Mouse (Mus musculus): ENCODE data around the gene Rspo1. TPM values are rescaled to one million over a fixed set of nuclear protein-coding genes. Genes with fewer than 3 reads are reported as not detected.

The Rspo1 gene
- total and polyA plus RNA-seq, 3 experiments = 0.25 to 0.50 (median 0.31) TPM

- peaks cover 34 to 48% of the 10 kb centered on the region in 2 experiments for H3K4me1 ChIP-seq (ENCODE audit: control insufficient read depth in 1 of 2, insufficient read depth in 2 of 2)
- dilution Hi-C loops (cut with MboI; ENCODE audit: extremely low pct_ligation_motif_present, extremely low pct_unique_long_range_greater_than_20kb, low sequenced_read_pairs) = no loop called here
- no peak for DNase-seq (ENCODE audit: extremely low read depth)
- no peak overlapping the region for H3K4me2 ChIP-seq (ENCODE audit: insufficient read depth, low read depth, poor library complexity, severe bottlenecking)
- H3K79me2 ChIP-seq (replicated peaks; ENCODE audit: control insufficient read depth, extremely low read depth, insufficient read depth, poor library complexity, severe bottlenecking) = no peaks in the 10 kb centered on the region
- peaks cover 33% of the 10 kb centered on the region for H3K27me3 ChIP-seq (replicated peaks)
- in situ Hi-C loops (cut with MboI; ENCODE audit: low pct_ligation_motif_present, low pct_unique_long_range_greater_than_20kb, low sequenced_read_pairs) = no loop called here
- TF ChIP-seq TBP (conservative IDR thresholded peaks at IDR 0.05; ENCODE audit: low read depth, low read length) = no peak
- no peak for TF ChIP-seq UBTF (IDR thresholded peaks at IDR 0.05; ENCODE audit: low read depth, low read length)
- TF ChIP-seq TCF12 (IDR thresholded peaks at IDR 0.05; ENCODE audit: low read depth, low read length) = no peak
- no peak for TF ChIP-seq CHD1 (IDR thresholded peaks at IDR 0.05; ENCODE audit: low read depth, low read length)
- no peak for TF ChIP-seq E2F4 (IDR thresholded peaks at IDR 0.05; ENCODE audit: insufficient replicate concordance, low read depth, low read length)
- no peak for TF ChIP-seq ZMIZ1 (IDR thresholded peaks at IDR 0.05; ENCODE audit: low read depth, low read length)
- no peak for TF ChIP-seq HCFC1 (IDR thresholded peaks at IDR 0.05; ENCODE audit: low read depth, low read length)
- no peak for TF ChIP-seq PAX5 (IDR thresholded peaks at IDR 0.05; ENCODE audit: low read length)
- TF ChIP-seq ZC3H11A (IDR thresholded peaks at IDR 0.05; ENCODE audit: low read depth, low read length) = no peak
- TF ChIP-seq MEF2A (IDR thresholded peaks at IDR 0.05; ENCODE audit: borderline replicate concordance, low read depth, low read length) = no peak
- no peak for TF ChIP-seq GABPA (IDR thresholded peaks at IDR 0.05; ENCODE audit: insufficient replicate concordance, low read depth, low read length)
- no peak for TF ChIP-seq MYC (IDR thresholded peaks at IDR 0.05; ENCODE audit: low read depth, low read length)
- TF ChIP-seq CTCF (conservative IDR thresholded peaks at IDR 0.05 in 1 of 2, IDR thresholded peaks at IDR 0.05 in 1 of 2; ENCODE audit: low read depth in 2 of 2, low read length in 2 of 2) = no peak
- TF ChIP-seq ZKSCAN1 (IDR thresholded peaks at IDR 0.05; ENCODE audit: borderline replicate concordance, low read depth, low read length) = no peak
- TF ChIP-seq USF2 (conservative IDR thresholded peaks at IDR 0.05; ENCODE audit: low read depth, low read length) = no peak
- TF ChIP-seq USF1 (IDR thresholded peaks at IDR 0.05; ENCODE audit: low read depth, low read length) = no peak
- TF ChIP-seq ELF1 (IDR thresholded peaks at IDR 0.05; ENCODE audit: low read depth, low read length) = no peak
- no peak for TF ChIP-seq BHLHE40 (IDR thresholded peaks at IDR 0.05; ENCODE audit: low read depth, low read length)
- TF ChIP-seq RAD21 (IDR thresholded peaks at IDR 0.05; ENCODE audit: low read depth, low read length) = no peak
- H3K9me3 ChIP-seq (replicated peaks; ENCODE audit: low read length) = peaks cover 2% of the 10 kb centered on the region
- H3K4me3 ChIP-seq (replicated peaks in 1 of 3; ENCODE audit: low read depth in 2 of 3, low read length in 2 of 3, poor library complexity in 1 of 3) = no peak overlapping the region
- H3K9ac ChIP-seq (ENCODE audit: insufficient read depth, low read depth) = no peak overlapping the region
- H3K27ac ChIP-seq (ENCODE audit: insufficient read depth, low read depth) = no peak overlapping the region
- no peaks in the 10 kb centered on the region for H3K36me3 ChIP-seq (replicated peaks in 1 of 2; ENCODE audit: control insufficient read depth in 1 of 2, insufficient read depth in 1 of 2, low read length in 1 of 2)
Observed at GRCm38 (mm10) chr4:124986739-124987710, 795 bp downstream of the Rspo1 start.

DNA sequence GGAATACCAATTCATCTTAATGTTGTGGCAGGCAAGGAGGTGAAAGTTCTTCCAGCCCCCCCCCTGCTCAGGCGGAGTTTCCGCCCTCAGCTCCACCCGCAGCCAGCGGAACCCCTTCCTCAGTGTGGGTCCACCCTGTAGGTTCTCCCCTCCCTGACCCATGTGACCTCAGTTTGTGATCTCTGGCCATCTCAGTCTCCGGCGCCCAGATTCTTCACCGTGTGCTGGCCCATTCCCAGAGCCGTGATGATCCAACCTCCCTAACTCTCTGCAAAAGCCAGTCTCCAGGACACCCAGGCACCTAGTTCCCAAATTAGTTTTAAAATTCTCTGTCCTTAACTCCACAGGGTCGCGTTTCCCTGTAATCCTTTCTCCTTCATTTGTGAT, 1.5 kb downstream of the Rspo1 start:
- TF ChIP-seq MXI1 (IDR thresholded peaks at IDR 0.05; ENCODE audit: low read depth, low read length) (no peak), PAX5 (IDR thresholded peaks at IDR 0.05; ENCODE audit: low read length) (no peak), BHLHE40 (IDR thresholded peaks at IDR 0.05; ENCODE audit: low read depth, low read length) (no peak), USF2 (conservative IDR thresholded peaks at IDR 0.05; ENCODE audit: low read depth, low read length) (no peak), ZKSCAN1 (IDR thresholded peaks at IDR 0.05; ENCODE audit: borderline replicate concordance, low read depth, low read length) (no peak), E2F4 (IDR thresholded peaks at IDR 0.05; ENCODE audit: insufficient replicate concordance, low read depth, low read length) (no peak), HCFC1 (IDR thresholded peaks at IDR 0.05; ENCODE audit: low read depth, low read length) (no peak), CHD1 (IDR thresholded peaks at IDR 0.05; ENCODE audit: low read depth, low read length) (no peak), GABPA (IDR thresholded peaks at IDR 0.05; ENCODE audit: insufficient replicate concordance, low read depth, low read length) (no peak), CHD2 (IDR thresholded peaks at IDR 0.05; ENCODE audit: low read length) (no peak), ETS1 (conservative IDR thresholded peaks at IDR 0.05; ENCODE audit: low read depth, low read length) (no peak), NRF1 (IDR thresholded peaks at IDR 0.05; ENCODE audit: low read depth, low read length) (no peak)

More for the DNA sequence above, 1.5 kb downstream of the Rspo1 start:
- no peak overlapping the region for H3K9ac ChIP-seq (ENCODE audit: insufficient read depth, low read depth)
- H3K4me3 ChIP-seq (replicated peaks in 1 of 3; ENCODE audit: low read depth in 2 of 3, low read length in 2 of 3, poor library complexity in 1 of 3) = no peak overlapping the region
- H3K27ac ChIP-seq (ENCODE audit: insufficient read depth, low read depth) = no peak overlapping the region
- H3K9me3 ChIP-seq (replicated peaks; ENCODE audit: low read length) = peaks cover 2% of the 10 kb centered on the region
- in situ Hi-C loops (cut with MboI; ENCODE audit: low pct_ligation_motif_present, low pct_unique_long_range_greater_than_20kb, low sequenced_read_pairs) = no loop called here
- no peak overlapping the region for H3K4me2 ChIP-seq (ENCODE audit: insufficient read depth, low read depth, poor library complexity, severe bottlenecking)
- peaks cover 34 to 48% of the 10 kb centered on the region in 2 experiments for H3K4me1 ChIP-seq (ENCODE audit: control insufficient read depth in 1 of 2, insufficient read depth in 2 of 2)
- no peaks in the 10 kb centered on the region for H3K79me2 ChIP-seq (replicated peaks; ENCODE audit: control insufficient read depth, extremely low read depth, insufficient read depth, poor library complexity, severe bottlenecking)
- no peaks in the 10 kb centered on the region for H3K36me3 ChIP-seq (replicated peaks in 1 of 2; ENCODE audit: control insufficient read depth in 1 of 2, insufficient read depth in 1 of 2, low read length in 1 of 2)
- dilution Hi-C loops (cut with MboI; ENCODE audit: extremely low pct_ligation_motif_present, extremely low pct_unique_long_range_greater_than_20kb, low sequenced_read_pairs) = no loop called here
- H3K27me3 ChIP-seq (replicated peaks) = peaks cover 27% of the 10 kb centered on the region
- no peak for DNase-seq (ENCODE audit: extremely low read depth)

Measured in CH12.LX (cell line).